28 mouse cellular contexts compared by ENCODE assay signal in the genomic region with DNA sequence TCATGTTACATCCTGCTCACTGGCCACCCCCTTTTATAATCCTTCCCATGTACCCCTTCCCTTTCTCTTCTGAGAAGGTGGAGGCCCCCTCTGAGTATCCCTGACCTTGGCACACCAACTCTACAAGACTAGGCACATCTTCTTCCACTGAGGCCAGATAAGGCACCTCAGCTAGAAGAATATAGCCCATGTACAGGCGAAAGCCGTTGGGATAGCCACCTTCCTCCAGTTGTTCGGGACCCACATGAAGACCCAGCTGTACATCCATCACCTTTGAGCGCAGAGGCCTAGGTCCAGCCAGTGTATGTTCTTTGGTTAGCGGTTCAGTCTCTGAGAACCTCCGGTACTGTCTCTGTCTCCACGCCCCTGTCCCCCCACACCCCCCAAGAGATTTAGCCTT.
"Had no signal": no experiment of that assay in that cellular context is flagged by ENCODE, and none has a peak within 500 bp of the region (broad histone marks: within the 10 kb centered on the region; RNA-seq: fewer than 3 reads in every experiment).

No protein-coding gene starts in this region.

- H3K36me3 ChIP-seq: embryonic facial prominence, embryonic 10.5 days; embryonic facial prominence, embryonic 12.5 days; embryonic facial prominence, embryonic 13.5 days; embryonic facial prominence, embryonic 15.5 days; forebrain, embryonic 10.5 days; forebrain, embryonic 12.5 days; forebrain, embryonic 15.5 days had no signal

- H3K4me3 ChIP-seq: embryonic facial prominence, embryonic 10.5 days; embryonic facial prominence, embryonic 12.5 days; embryonic facial prominence, embryonic 13.5 days; embryonic facial prominence, embryonic 15.5 days; erythroblast, embryonic 14.5 days; forebrain, embryonic 10.5 days; forebrain, embryonic 12.5 days; forebrain, embryonic 13.5 days; forebrain, embryonic 15.5 days; gastrocnemius, adult 2 months; heart, adult 2 months had no signal

- H3K4me1 ChIP-seq: embryonic facial prominence, embryonic 12.5 days; forebrain, embryonic 10.5 days; forebrain, embryonic 12.5 days; forebrain, embryonic 13.5 days had no signal

- H3K4me2 ChIP-seq: embryonic facial prominence, embryonic 12.5 days; embryonic facial prominence, embryonic 13.5 days; embryonic facial prominence, embryonic 15.5 days; forebrain, embryonic 12.5 days; forebrain, embryonic 13.5 days; forebrain, embryonic 15.5 days had no signal

- H3K27ac ChIP-seq: embryonic facial prominence, embryonic 10.5 days; embryonic facial prominence, embryonic 12.5 days; embryonic facial prominence, embryonic 13.5 days; embryonic facial prominence, embryonic 15.5 days; forebrain, embryonic 10.5 days; forebrain, embryonic 12.5 days; forebrain, embryonic 13.5 days; forebrain, embryonic 15.5 days; gastrocnemius, adult 2 months; heart, adult 2 months had no signal

- DNase-seq: cerebellum, adult 2 months; cerebellum, adult 8-10 months; cerebellum, adult 9-10 months; cerebellum, adult 9-11 months; cerebellum, postnatal 10 days; cerebellum, postnatal 14 days; cerebellum, postnatal 25 days; cerebellum, postnatal 36 days; embryo, embryonic 11 days; forebrain, postnatal 0 days; gastrocnemius, adult 2 months; gastrocnemius, postnatal 10 days; gastrocnemius, postnatal 14 days; gastrocnemius, postnatal 25 days; gastrocnemius, postnatal 36 days; heart, adult 18-20 months; heart, adult 2 months had no signal

- H3K9ac ChIP-seq: embryonic facial prominence, embryonic 12.5 days; embryonic facial prominence, embryonic 13.5 days; embryonic facial prominence, embryonic 15.5 days; forebrain, embryonic 12.5 days; forebrain, embryonic 13.5 days; forebrain, embryonic 15.5 days; forebrain, postnatal 0 days had no signal

- ATAC-seq: forebrain, embryonic 13.5 days; forebrain, embryonic 14.5 days; forebrain, embryonic 15.5 days; forebrain, embryonic 16.5 days; forebrain, postnatal 0 days had no signal

- H3K27me3 ChIP-seq: embryonic facial prominence, embryonic 12.5 days; embryonic facial prominence, embryonic 13.5 days; embryonic facial prominence, embryonic 15.5 days; forebrain, embryonic 12.5 days; forebrain, embryonic 13.5 days; forebrain, embryonic 15.5 days had no signal

- H3K9me3 ChIP-seq: embryonic facial prominence, embryonic 10.5 days; embryonic facial prominence, embryonic 12.5 days; embryonic facial prominence, embryonic 13.5 days; embryonic facial prominence, embryonic 15.5 days; forebrain, embryonic 10.5 days; forebrain, embryonic 12.5 days; forebrain, embryonic 13.5 days; forebrain, embryonic 15.5 days had no signal
